Mouse (Mus musculus) spleen, postnatal 36 days (tissue): Measurements from ENCODE around the gene Adar.

ENCODE experiments used
- DNase-seq, 2 experiments: peaks; one replicate each; pipeline ENCODE4 v3.0.0; 2022; ENCODE audit warnings: low spot score in 2 of 2, mixed read lengths in 1 of 2

The Adar gene

GRCm38 (mm10) chr3:89730350-89731331 is 15.8 kb downstream of the Adar start:
- peak; percentile 96 for DNase-seq

- no peak for DNase-seq
Measured at GRCm38 (mm10) chr3:89732091-89732490, 17.3 kb downstream of the Adar start.

GRCm38 (mm10) chr3:89738509-89738908 is 23.7 kb downstream of the Adar start:
- DNase-seq: no peak

DNA sequence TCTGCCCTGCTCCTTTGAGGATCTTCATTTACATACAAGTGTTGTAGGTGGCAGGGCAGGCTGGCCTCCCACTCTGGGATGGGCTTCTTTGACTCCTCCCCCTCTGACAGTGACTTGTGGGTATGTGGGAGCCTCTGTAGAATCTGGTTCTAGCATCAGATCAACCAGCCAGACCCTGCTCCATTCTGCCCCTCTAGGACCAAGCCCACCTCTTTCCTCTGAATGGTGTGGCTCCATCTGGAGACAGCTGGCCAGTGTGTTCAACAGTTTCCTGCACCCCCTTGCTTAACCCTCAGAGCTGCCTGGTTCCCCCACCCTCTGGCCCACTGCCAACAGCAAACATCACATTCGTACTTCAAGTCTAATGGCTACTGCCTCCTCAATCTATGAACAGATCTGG is 37.5 kb downstream of the Adar start:
- DNase-seq: no peak

DNA sequence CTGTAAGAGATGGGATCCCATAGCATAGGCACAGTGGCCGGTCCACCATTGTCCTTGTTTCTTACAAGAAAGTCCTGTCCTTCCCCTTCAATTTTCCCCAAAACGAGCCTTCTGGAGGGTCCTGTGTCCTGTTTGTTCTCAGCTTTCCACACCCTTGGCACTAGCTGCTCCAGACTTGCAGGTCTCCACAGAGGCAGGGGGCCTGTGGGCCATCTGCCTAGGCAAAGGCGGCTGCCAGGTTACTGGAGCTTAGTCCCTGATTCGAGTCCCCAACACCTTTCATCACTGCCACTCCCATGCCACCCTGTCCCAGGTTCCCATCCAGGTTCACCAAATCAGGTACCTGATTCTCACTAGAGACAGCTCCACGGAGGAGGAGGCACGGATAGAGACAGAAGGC is 40.5 kb downstream of the Adar start:
- DNase-seq: no peak

- DNase-seq: no peak
Measured at GRCm38 (mm10) chr3:89757851-89758250, 43.0 kb downstream of the Adar start.

- DNase-seq: no peak
Measured at GRCm38 (mm10) chr3:89759786-89760185, 45.0 kb downstream of the Adar start.

- peak; percentile 40 to 47 for DNase-seq
Measured at GRCm38 (mm10) chr3:89764119-89764724, 49.4 kb downstream of the Adar start, which contains the start of gene Chrnb2. TSS of gene Chrnb2 (minus strand) at chr3:89764632.

- no peak for DNase-seq
Measured at GRCm38 (mm10) chr3:89769584-89769983, 54.8 kb downstream of the Adar start.

GRCm38 (mm10) chr3:89770425-89771002 is 55.7 kb downstream of the Adar start:
- DNase-seq: no peak

DNA sequence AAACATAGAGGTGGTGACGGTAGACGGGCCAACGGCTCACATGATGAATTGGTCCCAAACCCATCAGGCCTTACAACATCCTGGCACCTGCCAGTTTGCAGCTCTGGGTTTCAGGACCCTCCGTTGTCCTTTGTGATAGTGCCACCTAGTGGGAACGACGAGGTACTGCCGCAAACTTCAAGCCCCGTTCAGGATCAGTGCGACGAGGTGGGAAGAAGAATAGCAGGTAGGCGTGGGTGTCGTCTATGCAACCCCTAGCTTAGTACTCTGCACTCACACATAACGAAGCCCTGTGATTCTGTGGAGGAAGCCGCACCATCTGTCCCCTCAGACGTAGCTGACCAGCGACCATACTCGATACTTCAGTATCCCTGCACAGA is 57.8 kb downstream of the Adar start:
- peak; percentile 80 to 85 for DNase-seq

DNA sequence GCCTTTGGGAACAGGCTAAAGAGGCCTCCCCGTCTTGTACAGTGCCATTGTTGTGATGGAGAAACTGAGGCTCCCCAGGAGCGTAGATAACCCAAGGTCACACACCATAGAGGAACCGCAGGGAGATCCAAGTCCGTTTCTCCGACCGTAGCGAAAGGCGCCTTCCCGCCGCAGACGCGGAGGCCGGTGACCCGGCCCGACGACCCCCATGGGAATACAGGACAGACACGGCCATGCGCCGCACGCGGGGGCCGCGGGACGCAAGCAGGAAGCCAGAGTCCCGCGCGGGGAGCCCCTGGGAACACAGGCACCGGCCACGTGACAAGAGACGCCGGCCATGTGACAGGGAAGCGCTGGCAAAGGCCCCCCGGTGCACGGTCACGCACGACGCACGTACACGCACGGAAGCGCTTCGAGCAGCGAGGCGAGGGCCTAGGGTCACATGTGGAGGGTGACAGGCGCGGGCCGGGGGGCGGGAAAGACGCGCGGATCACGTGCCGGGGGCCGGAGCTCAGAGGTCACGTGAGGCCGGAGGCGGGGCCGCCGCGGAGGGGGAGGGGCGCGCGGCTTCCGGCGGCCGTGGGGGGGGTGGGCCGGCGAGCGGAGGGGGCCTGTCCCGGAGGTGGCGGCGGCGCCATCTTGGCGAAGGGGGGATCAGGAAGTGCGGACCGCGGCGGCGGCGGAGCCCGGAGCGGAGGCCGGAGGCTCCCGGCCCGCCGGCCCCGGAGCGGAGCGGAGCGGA is 58.3 kb downstream of the Adar start, which contains the start of gene Ube2q1:
TSS of gene Ube2q1 (plus strand) at position 649 of the 742 bp plus-strand sequence.
- peak; percentile 97 for DNase-seq

- DNase-seq: peak; percentile 30 to 45
Measured at GRCm38 (mm10) chr3:89773740-89774211, 59.0 kb downstream of the Adar start.

GRCm38 (mm10) chr3:89774236-89774960 is 59.6 kb downstream of the Adar start:
- peak; percentile 33 to 36 for DNase-seq

DNA sequence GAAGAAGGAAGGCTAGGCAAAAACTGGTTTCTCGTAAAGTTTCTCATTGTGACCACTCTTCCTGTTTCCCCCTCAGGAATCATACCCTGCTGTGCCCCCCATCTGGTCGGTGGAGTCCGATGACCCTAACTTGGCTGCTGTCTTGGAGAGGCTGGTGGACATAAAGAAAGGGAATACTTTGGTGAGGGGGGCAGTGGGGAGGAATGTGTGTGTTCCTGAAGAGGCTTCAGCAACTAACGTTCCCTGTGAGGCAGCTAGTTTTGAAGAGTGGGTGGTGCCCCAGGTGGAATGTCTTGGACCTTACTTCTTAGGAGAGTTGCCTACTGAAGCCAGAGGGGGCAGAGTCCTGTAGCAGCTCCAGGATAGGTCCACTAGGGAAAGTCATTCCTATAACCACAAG is 61.2 kb downstream of the Adar start:
- no peak for DNase-seq

DNA sequence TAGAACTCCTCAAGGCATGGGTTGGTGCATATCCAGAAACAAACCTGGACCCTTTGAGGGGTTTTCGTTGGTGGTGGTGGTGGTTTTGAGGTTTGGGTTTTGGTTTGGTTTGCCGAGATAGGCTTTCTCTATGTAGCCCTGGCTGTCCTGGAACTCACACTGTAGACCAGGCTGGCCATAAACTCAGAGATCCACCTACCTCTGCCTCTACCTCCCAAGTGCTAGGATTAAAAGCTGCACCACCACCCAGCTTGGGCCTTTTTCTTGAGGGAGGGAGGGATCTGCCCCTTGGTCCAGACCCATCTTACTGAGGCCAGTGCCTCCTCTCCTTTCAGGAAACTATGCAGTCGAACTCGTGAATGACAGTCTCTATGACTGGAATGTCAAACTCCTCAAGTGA is 65.3 kb downstream of the Adar start:
- DNase-seq: no peak

- DNase-seq: no peak
Measured at GRCm38 (mm10) chr3:89781640-89782039, 66.8 kb downstream of the Adar start.

- DNase-seq: peak; percentile 52 to 56
Measured at GRCm38 (mm10) chr3:89784991-89785753, 70.3 kb downstream of the Adar start.

- no peak for DNase-seq
Measured at GRCm38 (mm10) chr3:89786275-89786674, 71.5 kb downstream of the Adar start.

- no peak for DNase-seq
Measured at GRCm38 (mm10) chr3:89788680-89789352, 74.0 kb downstream of the Adar start.
